Mouse (Mus musculus) c-Kit-positive CD71-positive TER-119-negative erythroid progenitor cells, embryonic 14.5 days (primary cell): Measurements from ENCODE around the gene Gcm1.
A peak's percentile ranks its signal among the peaks of the same experiment; 100 is the strongest.

Experiments
- DNase-seq: peaks from one replicate; pipeline ENCODE4 v3.0.0-alpha.2; 2013; ENCODE audit warnings: low read depth

Gene Gcm1

GRCm38 (mm10) chr9:78051677-78052076 lies at the start of gene Gcm1:
Gene Gcm1, plus strand, starts transcription at chr9:78051924.
- no peak for DNase-seq

GRCm38 (mm10) chr9:78003278-78003677 lies 48.4 kb upstream of the Gcm1 start:
- DNase-seq = no peak

DNA sequence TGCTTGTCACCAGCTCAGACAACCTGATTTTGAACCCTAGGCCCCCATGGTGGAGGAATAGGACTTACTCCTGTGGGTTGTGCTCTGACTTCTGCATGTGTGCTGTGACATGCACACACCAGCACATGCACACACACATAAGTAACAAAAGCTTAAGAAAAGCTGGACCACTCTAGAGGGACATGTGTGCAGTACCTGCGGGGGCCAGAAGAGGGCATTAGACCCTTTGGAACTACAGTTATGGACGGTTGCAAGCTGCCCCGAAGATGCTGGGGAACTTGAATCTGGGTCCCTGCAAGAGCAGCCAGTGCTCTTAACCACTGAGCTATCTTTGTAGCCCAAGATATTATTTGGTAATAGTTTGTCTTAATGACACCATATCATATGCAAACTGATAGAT lies 46.2 kb upstream of the Gcm1 start:
- peak; percentile 38 for DNase-seq

GRCm38 (mm10) chr9:78006209-78007001 lies 45.3 kb upstream of the Gcm1 start:
- peak; percentile 40 for DNase-seq

- no peak for DNase-seq
These were observed 42.3 kb upstream of the Gcm1 start for GRCm38 (mm10) chr9:78009382-78009781.

DNA sequence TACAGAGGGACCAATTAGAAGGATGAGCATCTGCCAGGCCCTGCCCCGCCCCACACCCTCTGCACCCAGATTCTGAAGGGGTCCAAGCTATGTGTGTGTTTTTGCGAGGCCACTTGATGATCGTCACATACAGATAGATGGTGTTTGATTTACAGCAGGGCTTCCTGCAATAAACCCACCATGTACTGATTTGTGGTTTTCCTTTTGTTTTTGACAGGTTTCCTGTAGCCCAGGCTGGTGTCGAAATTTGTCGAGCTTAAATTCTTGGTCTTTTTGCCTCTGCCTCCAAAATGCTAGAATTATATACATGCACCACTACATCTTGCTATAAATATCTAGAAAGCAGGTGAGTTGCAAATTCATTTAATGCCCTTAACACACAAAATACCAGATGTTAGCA lies 41.5 kb upstream of the Gcm1 start:
- DNase-seq = no peak

DNA sequence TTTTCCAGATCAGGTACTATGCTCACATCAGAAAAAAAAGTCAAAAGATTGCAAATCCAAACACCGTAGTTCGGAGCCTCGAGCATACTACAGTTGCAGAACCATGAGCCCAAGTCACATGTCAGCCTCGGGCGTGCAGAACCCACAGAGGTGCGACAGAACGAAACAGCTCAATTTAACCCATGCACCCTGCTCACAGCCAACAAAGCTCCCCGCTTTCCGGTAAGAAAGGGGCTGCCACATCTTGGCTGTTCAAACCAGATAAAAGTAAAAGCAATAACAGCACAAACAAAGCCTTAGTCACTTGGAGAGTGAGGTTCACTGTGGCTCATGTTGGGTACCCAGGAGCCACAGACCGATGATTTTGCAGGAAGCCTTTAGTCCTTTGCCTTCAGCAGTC lies 41.0 kb upstream of the Gcm1 start:
- DNase-seq = no peak

- no peak for DNase-seq
These were observed 39.7 kb upstream of the Gcm1 start for GRCm38 (mm10) chr9:78012066-78012465.

GRCm38 (mm10) chr9:78012681-78013080 lies 39.0 kb upstream of the Gcm1 start:
- DNase-seq = no peak

DNA sequence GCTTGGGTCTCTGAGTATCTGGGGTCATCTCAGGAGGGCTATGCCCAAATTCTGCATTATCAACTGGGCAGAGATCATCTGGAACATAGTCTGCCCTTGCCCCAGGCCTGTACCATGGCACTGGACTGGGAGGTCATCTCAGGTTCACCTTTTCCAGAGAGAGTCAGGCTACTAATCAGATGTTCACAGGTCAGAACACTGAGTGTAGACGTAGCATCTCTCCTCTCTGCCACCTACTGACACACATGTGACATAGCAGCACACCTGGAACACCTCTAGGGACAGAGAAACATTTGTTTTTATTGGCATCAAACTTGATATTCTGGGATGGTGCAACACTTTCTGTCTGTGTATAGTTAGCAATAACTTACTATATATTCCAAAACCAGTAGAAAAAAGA lies 37.9 kb upstream of the Gcm1 start:
- DNase-seq = no peak

GRCm38 (mm10) chr9:78015816-78016215 lies 35.9 kb upstream of the Gcm1 start:
- no peak for DNase-seq

GRCm38 (mm10) chr9:78016288-78016687 lies 35.4 kb upstream of the Gcm1 start:
- no peak for DNase-seq

- DNase-seq = no peak
These were observed 30.5 kb upstream of the Gcm1 start for GRCm38 (mm10) chr9:78021256-78021655.

- DNase-seq = no peak
These were observed 29.4 kb upstream of the Gcm1 start for GRCm38 (mm10) chr9:78022187-78022945.

DNA sequence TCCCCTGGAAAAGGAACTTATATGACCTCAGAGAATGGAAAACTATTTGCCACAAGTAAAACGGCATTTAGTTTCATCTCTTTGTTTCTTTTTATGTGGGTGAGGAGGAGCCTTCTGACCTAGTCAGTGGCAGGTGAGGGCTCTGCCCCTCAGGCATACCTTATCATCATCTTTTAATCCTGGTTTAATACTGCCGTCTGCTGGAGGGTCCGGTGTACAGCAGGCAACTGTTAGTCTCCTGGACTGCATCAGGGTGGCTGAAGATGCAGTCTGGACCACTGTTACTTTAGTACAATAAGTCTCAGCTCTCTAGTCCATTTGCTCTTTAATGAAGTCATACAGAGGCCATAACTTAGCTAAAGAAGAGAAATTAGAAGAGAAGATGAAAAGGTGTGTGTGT lies 26.9 kb upstream of the Gcm1 start:
- DNase-seq = peak; percentile 46

GRCm38 (mm10) chr9:78027099-78027498 lies 24.6 kb upstream of the Gcm1 start:
- DNase-seq = no peak

GRCm38 (mm10) chr9:78030835-78031456 lies 20.8 kb upstream of the Gcm1 start:
- DNase-seq = no peak

GRCm38 (mm10) chr9:78032930-78033329 lies 18.8 kb upstream of the Gcm1 start:
- DNase-seq = no peak

DNA sequence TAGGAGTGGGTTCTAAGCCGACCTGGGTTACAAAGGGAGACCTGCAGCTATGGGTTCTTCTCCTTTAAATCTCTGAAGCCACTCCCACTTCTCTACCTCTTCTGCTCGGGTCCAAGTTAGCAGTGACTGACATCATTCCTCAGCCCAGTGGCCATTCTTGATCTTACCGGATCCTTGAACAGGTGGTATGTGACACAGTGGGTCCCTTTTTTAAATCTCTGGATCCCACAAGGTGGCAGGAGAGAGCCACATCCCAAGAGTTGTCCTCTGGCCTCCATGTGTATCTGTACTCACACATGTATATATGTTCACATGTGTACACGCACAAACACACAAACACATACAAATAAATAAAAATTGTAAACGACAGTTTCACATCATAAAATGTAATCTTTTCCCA lies 16.4 kb upstream of the Gcm1 start:
- DNase-seq = no peak

- DNase-seq = no peak
These were observed 15.9 kb upstream of the Gcm1 start for GRCm38 (mm10) chr9:78035831-78036230.

- peak; percentile 68 for DNase-seq
These were observed 12.8 kb upstream of the Gcm1 start for GRCm38 (mm10) chr9:78038755-78039489.

DNA sequence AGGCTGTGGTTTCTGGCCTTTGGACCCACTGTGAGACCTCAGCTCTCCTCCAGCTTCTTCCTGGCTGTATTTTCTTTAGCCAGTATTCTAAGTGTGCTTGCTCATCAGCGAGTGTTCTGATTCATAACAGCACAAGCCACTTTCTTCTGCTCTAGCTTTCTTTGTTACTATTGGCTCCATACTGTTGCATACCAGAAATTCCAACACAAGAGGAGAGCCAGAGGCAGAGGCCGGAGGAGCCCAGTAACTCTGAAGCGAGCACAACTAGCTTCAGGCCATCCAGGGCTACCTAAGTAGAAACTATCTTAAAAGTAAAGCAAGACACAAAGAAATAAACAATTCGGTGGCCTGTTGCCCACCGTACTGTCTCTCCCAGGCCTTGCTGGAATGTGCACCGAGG lies 6.6 kb upstream of the Gcm1 start:
- no peak for DNase-seq
